Mouse (Mus musculus) induced T-regulatory cell, adult 2 months (primary cell): Measurements from ENCODE around the gene Rhod.
"Not testable (repeated sequence)": the region's sequence is repeated elsewhere in the genome, so short reads cannot be mapped to it uniquely, and the experiment has no call there.

Experiments
- DNase-seq: peaks from one replicate; pipeline ENCODE4 v3.0.0-alpha.2; 2012; ENCODE audit warnings: low read depth

Gene Rhod

GRCm38 (mm10) chr19:4439161-4439801, at the start of gene Rhod:
Gene Rhod, minus strand, starts transcription at chr19:4439432.
- peak; percentile 57 for DNase-seq

GRCm38 (mm10) chr19:4487877-4488276, 48.6 kb upstream of the Rhod start:
- DNase-seq: no peak

GRCm38 (mm10) chr19:4485006-4485405, 45.8 kb upstream of the Rhod start:
- DNase-seq: no peak

- no peak for DNase-seq
Observed at GRCm38 (mm10) chr19:4482111-4482859, 43.1 kb upstream of the Rhod start.

- DNase-seq: no peak
Observed at GRCm38 (mm10) chr19:4481326-4481725, 42.1 kb upstream of the Rhod start.

- no peak for DNase-seq
Observed at GRCm38 (mm10) chr19:4480041-4480440, 40.8 kb upstream of the Rhod start.

- DNase-seq: peak; percentile 48
Observed at GRCm38 (mm10) chr19:4478190-4478516, 38.9 kb upstream of the Rhod start.

GRCm38 (mm10) chr19:4477345-4478189, 38.3 kb upstream of the Rhod start, which contains the start of gene Syt12:
Gene Syt12, minus strand, starts transcription at chr19:4477447.
- no peak for DNase-seq

GRCm38 (mm10) chr19:4476601-4477257, 37.5 kb upstream of the Rhod start:
- peak; percentile 19 for DNase-seq

GRCm38 (mm10) chr19:4475224-4475925, 36.1 kb upstream of the Rhod start:
- peak; percentile 53 for DNase-seq

GRCm38 (mm10) chr19:4474739-4475138, 35.5 kb upstream of the Rhod start:
- no peak for DNase-seq

GRCm38 (mm10) chr19:4473549-4473948, 34.3 kb upstream of the Rhod start:
- DNase-seq: no peak

GRCm38 (mm10) chr19:4468363-4468762, 29.1 kb upstream of the Rhod start:
- peak; percentile 45 for DNase-seq

- DNase-seq: no peak
Observed at GRCm38 (mm10) chr19:4464666-4465065, 25.4 kb upstream of the Rhod start.

GRCm38 (mm10) chr19:4461981-4462380, 22.7 kb upstream of the Rhod start:
- DNase-seq: no peak

- peak; percentile 72 for DNase-seq
Observed at GRCm38 (mm10) chr19:4456227-4456626, 17.0 kb upstream of the Rhod start.

- no peak for DNase-seq
Observed at GRCm38 (mm10) chr19:4455071-4455800, 16.0 kb upstream of the Rhod start.

GRCm38 (mm10) chr19:4454040-4454439, 14.8 kb upstream of the Rhod start:
- not testable (repeated sequence) for DNase-seq

GRCm38 (mm10) chr19:4452525-4452924, 13.3 kb upstream of the Rhod start:
- no peak for DNase-seq

- no peak for DNase-seq
Observed at GRCm38 (mm10) chr19:4451965-4452364, 12.7 kb upstream of the Rhod start.

GRCm38 (mm10) chr19:4451098-4451497, 11.9 kb upstream of the Rhod start:
- DNase-seq: no peak
